Mouse (Mus musculus): ENCODE results near the gene 9130023H24Rik. TPM values are rescaled to one million over a fixed set of nuclear protein-coding genes. Genes with fewer than 3 reads are reported as not detected.
A peak's percentile ranks its signal among the peaks of the same experiment; 100 is the strongest.

9130023H24Rik gene
- polyA plus RNA-seq (2016; fragmentation: Nextera tagmentation; extraction: Ambion mirVana) = 9.9 and 10.3 TPM in 2 replicates

- H3K4me3 ChIP-seq = peak within 1 kb of the TSS; percentile 67
- under 1% methylated on average over 72 of the region's 72 CpGs for WGBS
- H3K9ac ChIP-seq = peak within 1 kb of the TSS; percentile 67
- peaks cover 33% of the 10 kb centered on the region for H3K36me3 ChIP-seq
- peak within 1 kb of the TSS; percentile 73 for H3K4me2 ChIP-seq (replicated peaks)
- peaks cover 16% of the 10 kb centered on the region for H3K4me1 ChIP-seq
- ATAC-seq (ENCODE audit: insufficient number of reproducible peaks, insufficient read depth, low FRiP score, low TSS enrichment) = peak; percentile 84
- no peaks in the 10 kb centered on the region for H3K9me3 ChIP-seq
- no peaks in the 10 kb centered on the region for H3K27me3 ChIP-seq
- H3K27ac ChIP-seq = peak within 1 kb of the TSS; percentile 96
These were observed at the start of gene 9130023H24Rik for GRCm38 (mm10) chr7:128237927-128238778. Gene 9130023H24Rik (minus strand): TSS chr7:128238031.

- Histone ChIP-seq H3K27ac (no peak overlapping the region), H3K4me2 (replicated peaks) (no peak overlapping the region), H3K4me3 (no peak overlapping the region), H3K27me3 (no peaks in the 10 kb centered on the region), H3K4me1 (no peaks in the 10 kb centered on the region), H3K36me3 (peaks cover 26% of the 10 kb centered on the region; the same call in 1 of the 2 replicates), H3K9ac (no peak overlapping the region), H3K9me3 (no peaks in the 10 kb centered on the region)
- 0 out of 2 replicates have a peak, but pooled peaks have one; percentile 15 for ATAC-seq (ENCODE audit: insufficient number of reproducible peaks, insufficient read depth, low FRiP score, low TSS enrichment)
- 83% methylated on average over 8 of the region's 8 CpGs for WGBS
These were observed 47.2 kb upstream of the 9130023H24Rik start for GRCm38 (mm10) chr7:128285060-128285459.

- Histone ChIP-seq H3K9me3 (no peaks in the 10 kb centered on the region), H3K27ac (no peak overlapping the region), H3K36me3 (peaks cover 30% of the 10 kb centered on the region), H3K4me2 (replicated peaks) (no peak overlapping the region), H3K27me3 (no peaks in the 10 kb centered on the region), H3K4me3 (no peak overlapping the region), H3K9ac (no peak overlapping the region), H3K4me1 (no peaks in the 10 kb centered on the region)
- no peak for ATAC-seq (ENCODE audit: insufficient number of reproducible peaks, insufficient read depth, low FRiP score, low TSS enrichment)
- 60% methylated on average over 5 of the region's 5 CpGs for WGBS
These were observed 46.2 kb upstream of the 9130023H24Rik start for GRCm38 (mm10) chr7:128284047-128284446.

GRCm38 (mm10) chr7:128282532-128283244, 44.9 kb upstream of the 9130023H24Rik start:
- Histone ChIP-seq H3K27me3 (no peaks in the 10 kb centered on the region), H3K4me3 (no peak overlapping the region), H3K4me1 (no peaks in the 10 kb centered on the region), H3K27ac (no peak overlapping the region), H3K9me3 (no peaks in the 10 kb centered on the region), H3K4me2 (replicated peaks) (no peak overlapping the region), H3K36me3 (peaks cover 29% of the 10 kb centered on the region), H3K9ac (no peak overlapping the region)
- ATAC-seq (ENCODE audit: insufficient number of reproducible peaks, insufficient read depth, low FRiP score, low TSS enrichment) = no peak
- WGBS = 22% methylated on average over 7 of the region's 7 CpGs

GRCm38 (mm10) chr7:128281765-128282164, 43.9 kb upstream of the 9130023H24Rik start:
- no peaks in the 10 kb centered on the region for H3K9me3 ChIP-seq
- no peak for ATAC-seq (ENCODE audit: insufficient number of reproducible peaks, insufficient read depth, low FRiP score, low TSS enrichment)
- H3K4me2 ChIP-seq (replicated peaks) = no peak overlapping the region
- no peaks in the 10 kb centered on the region for H3K4me1 ChIP-seq
- 88% methylated on average over 11 of the region's 11 CpGs for WGBS
- no peak overlapping the region for H3K27ac ChIP-seq
- H3K36me3 ChIP-seq = peaks cover 25% of the 10 kb centered on the region; the same call in 1 of the 2 replicates
- H3K27me3 ChIP-seq = no peaks in the 10 kb centered on the region
- H3K9ac ChIP-seq = no peak overlapping the region
- H3K4me3 ChIP-seq = no peak overlapping the region

GRCm38 (mm10) chr7:128279750-128280149, 41.9 kb upstream of the 9130023H24Rik start:
- 91% methylated on average over 4 of the region's 4 CpGs for WGBS

GRCm38 (mm10) chr7:128276051-128276450, 38.2 kb upstream of the 9130023H24Rik start:
- Histone ChIP-seq H3K4me3 (no peak overlapping the region), H3K27ac (no peak overlapping the region), H3K27me3 (no peaks in the 10 kb centered on the region), H3K9ac (no peak overlapping the region), H3K9me3 (no peaks in the 10 kb centered on the region), H3K36me3 (peaks cover 71% of the 10 kb centered on the region), H3K4me2 (replicated peaks) (no peak overlapping the region), H3K4me1 (no peaks in the 10 kb centered on the region)
- WGBS = 92% methylated on average over 6 of the region's 6 CpGs
- no peak for ATAC-seq (ENCODE audit: insufficient number of reproducible peaks, insufficient read depth, low FRiP score, low TSS enrichment)

More at GRCm38 (mm10) chr7:128279750-128280149, 41.9 kb upstream of the 9130023H24Rik start:
- Histone ChIP-seq H3K36me3 (peaks cover 45% of the 10 kb centered on the region), H3K27ac (no peak overlapping the region), H3K27me3 (no peaks in the 10 kb centered on the region), H3K4me2 (replicated peaks) (no peak overlapping the region), H3K4me1 (no peaks in the 10 kb centered on the region), H3K4me3 (no peak overlapping the region), H3K9me3 (no peaks in the 10 kb centered on the region), H3K9ac (no peak overlapping the region)
- no peak for ATAC-seq (ENCODE audit: insufficient number of reproducible peaks, insufficient read depth, low FRiP score, low TSS enrichment)

- H3K4me3 ChIP-seq = no peak overlapping the region
- no peak for ATAC-seq (ENCODE audit: insufficient number of reproducible peaks, insufficient read depth, low FRiP score, low TSS enrichment)
- H3K9ac ChIP-seq = no peak overlapping the region
- H3K27me3 ChIP-seq = no peaks in the 10 kb centered on the region
- H3K9me3 ChIP-seq = no peaks in the 10 kb centered on the region
- no peak overlapping the region for H3K4me2 ChIP-seq (replicated peaks)
- WGBS = 90% methylated on average over 9 of the region's 9 CpGs
- no peak overlapping the region for H3K27ac ChIP-seq
- H3K36me3 ChIP-seq = peaks cover 53% of the 10 kb centered on the region
- H3K4me1 ChIP-seq = no peaks in the 10 kb centered on the region
These were observed 33.7 kb upstream of the 9130023H24Rik start for GRCm38 (mm10) chr7:128271496-128271895.

GRCm38 (mm10) chr7:128270431-128270850, 32.6 kb upstream of the 9130023H24Rik start:
- Histone ChIP-seq H3K4me2 (replicated peaks) (no peak overlapping the region), H3K4me3 (no peak overlapping the region), H3K9ac (no peak overlapping the region), H3K36me3 (peaks cover 43% of the 10 kb centered on the region), H3K9me3 (no peaks in the 10 kb centered on the region), H3K4me1 (no peaks in the 10 kb centered on the region), H3K27me3 (no peaks in the 10 kb centered on the region), H3K27ac (no peak overlapping the region)
- 68% methylated on average over 13 of the region's 13 CpGs for WGBS
- ATAC-seq (ENCODE audit: insufficient number of reproducible peaks, insufficient read depth, low FRiP score, low TSS enrichment) = no peak

- H3K4me1 ChIP-seq = no peaks in the 10 kb centered on the region
- 88% methylated on average over 7 of the region's 7 CpGs for WGBS
- no peaks in the 10 kb centered on the region for H3K27me3 ChIP-seq
- no peak overlapping the region for H3K9ac ChIP-seq
- peaks cover 21% of the 10 kb centered on the region; the same call in 1 of the 2 replicates for H3K36me3 ChIP-seq
- no peak for ATAC-seq (ENCODE audit: insufficient number of reproducible peaks, insufficient read depth, low FRiP score, low TSS enrichment)
- no peak overlapping the region for H3K4me2 ChIP-seq (replicated peaks)
- H3K27ac ChIP-seq = no peak overlapping the region
- no peak overlapping the region for H3K4me3 ChIP-seq
- H3K9me3 ChIP-seq = no peaks in the 10 kb centered on the region
These were observed 30.0 kb upstream of the 9130023H24Rik start for GRCm38 (mm10) chr7:128267813-128268212.

GRCm38 (mm10) chr7:128267391-128267790, 29.6 kb upstream of the 9130023H24Rik start:
- peaks cover 19% of the 10 kb centered on the region; the same call in 1 of the 2 replicates for H3K36me3 ChIP-seq
- no peaks in the 10 kb centered on the region for H3K9me3 ChIP-seq
- 66% methylated on average over 13 of the region's 13 CpGs for WGBS
- no peak for ATAC-seq (ENCODE audit: insufficient number of reproducible peaks, insufficient read depth, low FRiP score, low TSS enrichment)
- no peak overlapping the region for H3K4me3 ChIP-seq
- no peak overlapping the region for H3K9ac ChIP-seq
- no peaks in the 10 kb centered on the region for H3K27me3 ChIP-seq
- H3K4me1 ChIP-seq = no peaks in the 10 kb centered on the region
- no peak overlapping the region for H3K4me2 ChIP-seq (replicated peaks)
- H3K27ac ChIP-seq = no peak overlapping the region
